Mouse (Mus musculus) heart, embryonic 13.5 days (tissue): ENCODE data around the gene Slc25a25. TPM values are rescaled to one million over a fixed set of nuclear protein-coding genes. Genes with fewer than 3 reads are reported as not detected.

Source experiments
- ATAC-seq: fragments of 200-750 bp; cut with Nextera tagmentation; 2 replicates; pipeline ENCODE4 v1.8.0; 2017; ENCODE audit warnings: moderate TSS enrichment; ENCODE audit not compliant: insufficient number of reproducible peaks, low FRiP score, low TSS enrichment; ENCODE audit errors: extremely low read depth
- H3K27ac ChIP-seq: fragments of 300-500 bp; sonication (generic); replicated peaks from 2 replicates; pipeline ENCODE4 v1.5.1; 2015; ENCODE audit warnings: moderate library complexity, mild to moderate bottlenecking, inconsistent platforms
- H3K27me3 ChIP-seq: fragments of 300-500 bp; sonication (generic); replicated peaks from 2 replicates; pipeline ENCODE4 v1.6.1; 2015; ENCODE audit warnings: mild to moderate bottlenecking, inconsistent platforms
- H3K36me3 ChIP-seq: fragments of 300-500 bp; sonication (generic); 2 replicates; pipeline ENCODE4 v1.6.1; 2015; ENCODE audit warnings: mild to moderate bottlenecking, inconsistent platforms
- H3K4me1 ChIP-seq: fragments of 300-500 bp; sonication (generic); 2 replicates; pipeline ENCODE4 v1.6.1; 2015; ENCODE audit warnings: inconsistent platforms
- H3K4me2 ChIP-seq: fragments of 300-500 bp; sonication (generic); 2 replicates; pipeline ENCODE4 v1.6.1; 2015; ENCODE audit warnings: inconsistent platforms, mild to moderate bottlenecking, moderate library complexity
- H3K4me3 ChIP-seq: fragments of 300-500 bp; sonication (generic); 2 replicates; pipeline ENCODE4 v1.5.1; 2015; ENCODE audit warnings: moderate library complexity, mild to moderate bottlenecking, inconsistent platforms
- H3K9ac ChIP-seq: fragments of 300-500 bp; sonication (generic); 2 replicates; pipeline ENCODE4 v1.6.1; 2015; ENCODE audit warnings: inconsistent platforms, mild to moderate bottlenecking, moderate library complexity
- H3K9me3 ChIP-seq: fragments of 300-500 bp; sonication (generic); 2 replicates; pipeline ENCODE4 v1.6.1; 2016; ENCODE audit warnings: inconsistent platforms
- WGBS: fragments of 180-500 bp; shearing (Covaris S2); methylation state at CpG from one replicate; pipeline ENCODE4 v1.1.7; 2015; ENCODE audit warnings: mixed read lengths; 5-methylcytosine and 5-hydroxymethylcytosine counted together
- polyA plus RNA-seq: library from polyadenylated mRNA; unstranded; fragments of >200 nt; fragmentation: Nextera tagmentation; extraction: Ambion mirVana; gene quantifications from 2 replicates; pipeline ENCODE4 v1.2.1, GENCODE M21; 2015

The Slc25a25 gene
- polyA plus RNA-seq, 1 experiment from 2014 or later, result 10.9 TPM

- Histone ChIP-seq H3K9ac (peak within 1 kb of the TSS; percentile 94), H3K36me3 (peaks cover 26% of the 10 kb centered on the region), H3K27me3 (no peaks in the 10 kb centered on the region), H3K4me1 (peaks cover 25% of the 10 kb centered on the region), H3K9me3 (no peaks in the 10 kb centered on the region), H3K4me3 (peak within 1 kb of the TSS; percentile 96), H3K4me2 (peak within 1 kb of the TSS; percentile 96), H3K27ac (peak within 1 kb of the TSS; percentile 93)
- WGBS, result under 1% methylated on average over 31 of the region's 31 CpGs
- peak; percentile 84 for ATAC-seq
Observed at GRCm38 (mm10) chr2:32395484-32395945, 55.7 kb downstream of the Slc25a25 start, which contains the start of gene Ptges2. Ptges2 (plus strand) TSS chr2:32395896.

GRCm38 (mm10) chr2:32394973-32395372 is 56.3 kb downstream of the Slc25a25 start:
- no peaks in the 10 kb centered on the region for H3K9me3 ChIP-seq
- peak overlapping the region; percentile 93 for H3K27ac ChIP-seq
- 3% methylated on average over 8 of the region's 8 CpGs for WGBS
- H3K4me1 ChIP-seq, result peaks cover 25% of the 10 kb centered on the region
- ATAC-seq, result no peak
- H3K36me3 ChIP-seq, result peaks cover 20% of the 10 kb centered on the region
- H3K4me3 ChIP-seq, result peak overlapping the region; percentile 96
- peak overlapping the region; percentile 96 for H3K4me2 ChIP-seq
- no peaks in the 10 kb centered on the region for H3K27me3 ChIP-seq
- H3K9ac ChIP-seq, result peak overlapping the region; percentile 94

GRCm38 (mm10) chr2:32392063-32392462 is 59.2 kb downstream of the Slc25a25 start:
- Histone ChIP-seq H3K4me2 (no peak overlapping the region), H3K4me1 (peaks cover 17% of the 10 kb centered on the region), H3K27ac (no peak overlapping the region), H3K4me3 (no peak overlapping the region), H3K9ac (no peak overlapping the region), H3K27me3 (peaks cover 6% of the 10 kb centered on the region), H3K36me3 (no peaks in the 10 kb centered on the region), H3K9me3 (no peaks in the 10 kb centered on the region)
- no peak for ATAC-seq
- WGBS, result 67% methylated on average over 5 of the region's 5 CpGs

- Histone ChIP-seq H3K9me3 (no peaks in the 10 kb centered on the region), H3K4me2 (no peak overlapping the region), H3K27ac (no peak overlapping the region), H3K9ac (no peak overlapping the region), H3K27me3 (peaks cover 14% of the 10 kb centered on the region), H3K36me3 (no peaks in the 10 kb centered on the region), H3K4me3 (no peak overlapping the region), H3K4me1 (peaks cover 12% of the 10 kb centered on the region)
- 73% methylated on average over 8 of the region's 8 CpGs for WGBS
- ATAC-seq, result no peak
Observed at GRCm38 (mm10) chr2:32390871-32391270, 60.4 kb downstream of the Slc25a25 start.

GRCm38 (mm10) chr2:32389157-32389556 is 62.1 kb downstream of the Slc25a25 start:
- no peak overlapping the region for H3K4me3 ChIP-seq
- no peaks in the 10 kb centered on the region for H3K36me3 ChIP-seq
- H3K4me1 ChIP-seq, result peaks cover 7% of the 10 kb centered on the region; the same call in 1 of the 2 replicates
- H3K27me3 ChIP-seq, result peaks cover 27% of the 10 kb centered on the region
- no peaks in the 10 kb centered on the region for H3K9me3 ChIP-seq
- no peak overlapping the region for H3K27ac ChIP-seq
- H3K9ac ChIP-seq, result no peak overlapping the region
- no peak overlapping the region for H3K4me2 ChIP-seq
- ATAC-seq, result no peak
- WGBS, result 58% methylated on average over 2 of the region's 2 CpGs

- no peak for ATAC-seq
- 61% methylated on average over 5 of the region's 5 CpGs for WGBS
Observed at GRCm38 (mm10) chr2:32387706-32388490, 63.3 kb downstream of the Slc25a25 start, which contains the start of gene Lcn2. Lcn2 (minus strand) TSS chr2:32388252.

GRCm38 (mm10) chr2:32382689-32383088 is 68.6 kb downstream of the Slc25a25 start:
- no peak overlapping the region for H3K4me3 ChIP-seq
- no peak for ATAC-seq
- H3K9me3 ChIP-seq, result no peaks in the 10 kb centered on the region
- peaks cover 22% of the 10 kb centered on the region for H3K36me3 ChIP-seq
- H3K27ac ChIP-seq, result no peak overlapping the region
- WGBS, result 72% methylated on average over 2 of the region's 2 CpGs
- peaks cover 11% of the 10 kb centered on the region for H3K4me1 ChIP-seq
- H3K9ac ChIP-seq, result 0 out of 2 replicates have a peak overlapping the region, but pooled peaks have one; percentile 73
- peaks cover 46% of the 10 kb centered on the region for H3K27me3 ChIP-seq
- peak overlapping the region; percentile 97 for H3K4me2 ChIP-seq

More at GRCm38 (mm10) chr2:32387706-32388490, 63.3 kb downstream of the Slc25a25 start, which contains the start of gene Lcn2:
- Histone ChIP-seq H3K27me3 (peaks cover 40% of the 10 kb centered on the region), H3K4me1 (peaks cover 7% of the 10 kb centered on the region; the same call in 1 of the 2 replicates), H3K4me3 (no peak within 1 kb of the TSS), H3K4me2 (no peak within 1 kb of the TSS), H3K36me3 (no peaks in the 10 kb centered on the region), H3K27ac (no peak within 1 kb of the TSS), H3K9ac (no peak within 1 kb of the TSS), H3K9me3 (no peaks in the 10 kb centered on the region)

- under 1% methylated on average over 42 of the region's 47 CpGs for WGBS
- H3K4me2 ChIP-seq, result peak within 1 kb of the TSS; percentile 97
- peak within 1 kb of the TSS; percentile 69 for H3K4me3 ChIP-seq
- H3K4me1 ChIP-seq, result peaks cover 11% of the 10 kb centered on the region
- no peaks in the 10 kb centered on the region for H3K9me3 ChIP-seq
- peak; percentile 91 for ATAC-seq
- H3K27ac ChIP-seq, result 0 out of 2 replicates have a peak within 1 kb of the TSS, but pooled peaks have one; percentile 16
- peak within 1 kb of the TSS; percentile 84 for H3K9ac ChIP-seq
- peaks cover 30% of the 10 kb centered on the region for H3K36me3 ChIP-seq
- H3K27me3 ChIP-seq, result peaks cover 37% of the 10 kb centered on the region
Observed at GRCm38 (mm10) chr2:32381775-32382223, 69.4 kb downstream of the Slc25a25 start, which contains the start of gene 1110008P14Rik. 1110008P14Rik (minus strand) TSS chr2:32381938.

- WGBS, result 1% methylated on average over 27 of the region's 27 CpGs
- Histone ChIP-seq H3K9ac (peak overlapping the region; percentile 84), H3K27me3 (peaks cover 32% of the 10 kb centered on the region), H3K9me3 (no peaks in the 10 kb centered on the region), H3K4me1 (peaks cover 11% of the 10 kb centered on the region), H3K27ac (0 out of 2 replicates have a peak overlapping the region, but pooled peaks have one; percentile 16), H3K4me3 (peak overlapping the region; percentile 69), H3K4me2 (peak overlapping the region; percentile 97), H3K36me3 (peaks cover 36% of the 10 kb centered on the region)
- peak; percentile 34; the same call in 1 of the 2 replicates for ATAC-seq
Observed at GRCm38 (mm10) chr2:32381141-32381774, 70.0 kb downstream of the Slc25a25 start.

- no peaks in the 10 kb centered on the region for H3K9me3 ChIP-seq
- no peak overlapping the region for H3K27ac ChIP-seq
- H3K4me3 ChIP-seq, result no peak overlapping the region
- H3K36me3 ChIP-seq, result peaks cover 48% of the 10 kb centered on the region
- no peak overlapping the region for H3K4me2 ChIP-seq
- H3K9ac ChIP-seq, result no peak overlapping the region
- 84% methylated on average over 7 of the region's 7 CpGs for WGBS
- no peak for ATAC-seq
- peaks cover 27% of the 10 kb centered on the region for H3K27me3 ChIP-seq
- peaks cover 22% of the 10 kb centered on the region for H3K4me1 ChIP-seq
Observed at GRCm38 (mm10) chr2:32380001-32380500, 71.2 kb downstream of the Slc25a25 start.

- H3K4me1 ChIP-seq, result peaks cover 21% of the 10 kb centered on the region
- H3K36me3 ChIP-seq, result peaks cover 76% of the 10 kb centered on the region
- ATAC-seq, result no peak
- H3K9me3 ChIP-seq, result no peaks in the 10 kb centered on the region
- H3K27ac ChIP-seq, result no peak overlapping the region
- no peaks in the 10 kb centered on the region for H3K27me3 ChIP-seq
- no peak overlapping the region for H3K9ac ChIP-seq
- H3K4me3 ChIP-seq, result no peak overlapping the region
- WGBS, result 86% methylated on average over 10 of the region's 10 CpGs
- no peak overlapping the region for H3K4me2 ChIP-seq
Observed at GRCm38 (mm10) chr2:32376963-32377362, 74.3 kb downstream of the Slc25a25 start.
